Mouse (Mus musculus) stomach, postnatal 0 days (tissue): ENCODE results near the gene Jaml.

Experiments used
- CTCF ChIP-seq: IDR thresholded peaks from 2 replicates; pipeline ENCODE4 v1.5.1; 2016; ENCODE audit warnings: antibody characterized with exemption, low read depth, mild to moderate bottlenecking, moderate library complexity
- EP300 ChIP-seq: optimal IDR thresholded peaks from 2 replicates; pipeline ENCODE3; 2016; ENCODE audit warnings: antibody characterized with exemption

- 0 out of 2 replicates have a peak, but pooled peaks have one; percentile 18 for TF ChIP-seq CTCF
- no peak for TF ChIP-seq EP300
Observed at GRCm38 (mm10) chr9:45145533-45146266, 66.7 kb downstream of the Jaml start.
